In genomic region chr7:28378066-28378690, GRCm38 (mm10) we compare ENCODE assay signal across 8 mouse cellular contexts. TPM values are rescaled to one million over a fixed set of nuclear protein-coding genes. Genes with fewer than 3 reads are reported as not detected.
A peak's percentile ranks its signal among the peaks of the same experiment; 100 is the strongest.
DNase-seq lines count a peak whose midpoint lies in the region; ATAC-seq and TF ChIP-seq lines count a peak whose summit lies in the region.

No protein-coding gene starts in this region.

- peaks cover 40% of the 10 kb centered on the region for H3K79me2 ChIP-seq in macrophage (ENCODE audit: inconsistent target)

- H3K4me3 ChIP-seq in ES-Bruce4 (ENCODE audit: low read depth, low read length) (peak overlapping the region; percentile 87), macrophage (ENCODE audit: inconsistent target) (peak overlapping the region; percentile 96)
- peak overlapping the region; percentile 72 for H3K4me3 ChIP-seq in embryonic facial prominence, embryonic 10.5 days
- H3K4me3 ChIP-seq in heart, embryonic 14.5 days (ENCODE audit: control insufficient read depth in 1 of 2, insufficient read depth in 1 of 2, low read depth in 1 of 2, low read length in 2 of 2) = peak overlapping the region; percentile 79 to 83
- H3K4me3 ChIP-seq in stomach, postnatal 0 days (ENCODE audit: low read depth, low read length) = peak overlapping the region; percentile 88

- no peak for DNase-seq in embryonic facial prominence, embryonic 10.5 days (ENCODE audit: low spot score)
- peak; percentile 83 for DNase-seq in kidney, postnatal 10 days
- peak; percentile 91 for DNase-seq in stomach, postnatal 0 days (ENCODE audit: low spot score)
- DNase-seq in cerebellum, postnatal 36 days = no peak

- no peak for TF ChIP-seq EP300 in ES-Bruce4 (IDR thresholded peaks at IDR 0.05; ENCODE audit: insufficient read depth, low read depth, low read length)
- no peak for TF ChIP-seq EP300 in stomach, postnatal 0 days (optimal IDR thresholded peaks at IDR 0.05)

- no peak for TF ChIP-seq POLR2A in ES-Bruce4 (IDR thresholded peaks at IDR 0.05; ENCODE audit: insufficient read depth, low read length)

- peaks cover 4% of the 10 kb centered on the region for H3K36me3 ChIP-seq in ES-Bruce4 (ENCODE audit: control insufficient read depth, insufficient read depth, low read length, poor library complexity, severe bottlenecking)
- peaks cover 10% of the 10 kb centered on the region for H3K36me3 ChIP-seq in embryonic facial prominence, embryonic 10.5 days (replicated peaks)
- H3K36me3 ChIP-seq in heart, embryonic 14.5 days (ENCODE audit: control insufficient read depth, insufficient read depth, low read length) = peaks cover 11% of the 10 kb centered on the region; the same call in 1 of the 2 replicates
- H3K36me3 ChIP-seq in macrophage (ENCODE audit: inconsistent target) = peaks cover 10% of the 10 kb centered on the region; the same call in 1 of the 2 replicates
- H3K36me3 ChIP-seq in stomach, postnatal 0 days (ENCODE audit: control insufficient read depth, insufficient read depth, low read length) = peaks cover 7% of the 10 kb centered on the region; the same call in 1 of the 2 replicates

- no peak for TF ChIP-seq CTCF in ES-Bruce4 (IDR thresholded peaks at IDR 0.05; ENCODE audit: low read depth, low read length)
- TF ChIP-seq CTCF in stomach, postnatal 0 days (IDR thresholded peaks at IDR 0.05; ENCODE audit: low read depth) = 0 out of 2 replicates have a peak, but pooled peaks have one; percentile 0

- no peak for ATAC-seq in heart, embryonic 14.5 days (ENCODE audit: insufficient number of reproducible peaks, insufficient read depth, low FRiP score, low read depth)
- ATAC-seq in stomach, postnatal 0 days (ENCODE audit: low FRiP score, low TSS enrichment) = no peak; the same call in 1 of the 2 replicates
- no peak for ATAC-seq in monocyte, adult 5-6 weeks (replicated peaks; ENCODE audit: insufficient number of reproducible peaks, low FRiP score, low TSS enrichment, poor library complexity, severe bottlenecking)

- WGBS in embryonic facial prominence, embryonic 10.5 days = 47% methylated on average over 32 of the region's 32 CpGs
- 26% methylated on average over 32 of the region's 32 CpGs for WGBS in heart, embryonic 14.5 days
- 2% methylated on average over 32 of the region's 32 CpGs for WGBS in macrophage (ENCODE audit: missing documents)
- 7% methylated on average over 32 of the region's 32 CpGs for WGBS in stomach, postnatal 0 days

- H3K4me1 ChIP-seq in ES-Bruce4 (ENCODE audit: control insufficient read depth, insufficient read depth, low read length) = peaks cover 5% of the 10 kb centered on the region
- peaks cover 94% of the 10 kb centered on the region for H3K4me1 ChIP-seq in embryonic facial prominence, embryonic 10.5 days
- H3K4me1 ChIP-seq in heart, embryonic 14.5 days (ENCODE audit: control insufficient read depth in 2 of 2, insufficient read depth in 2 of 2, low read length in 2 of 2) = peaks cover 52 to 67% of the 10 kb centered on the region in 2 experiments
- peaks cover 11% of the 10 kb centered on the region; the same call in 1 of the 2 replicates for H3K4me1 ChIP-seq in stomach, postnatal 0 days (replicated peaks; ENCODE audit: control insufficient read depth, insufficient read depth)

- H3K9me3 ChIP-seq in ES-Bruce4 (replicated peaks; ENCODE audit: control insufficient read depth, insufficient read depth, low read length, poor library complexity, severe bottlenecking) = no peaks in the 10 kb centered on the region
- H3K9me3 ChIP-seq in embryonic facial prominence, embryonic 10.5 days = no peaks in the 10 kb centered on the region
- no peaks in the 10 kb centered on the region for H3K9me3 ChIP-seq in heart, embryonic 14.5 days (ENCODE audit: control insufficient read depth, low read length)
- H3K9me3 ChIP-seq in stomach, postnatal 0 days (ENCODE audit: control insufficient read depth, low read length) = no peaks in the 10 kb centered on the region

- H3K27me3 ChIP-seq in ES-Bruce4 (ENCODE audit: control insufficient read depth, insufficient read depth, low read length, poor library complexity, severe bottlenecking) = no peaks in the 10 kb centered on the region
- peaks cover 10% of the 10 kb centered on the region for H3K27me3 ChIP-seq in embryonic facial prominence, embryonic 10.5 days (replicated peaks; ENCODE audit: low read depth, poor library complexity, severe bottlenecking)
- no peaks in the 10 kb centered on the region for H3K27me3 ChIP-seq in heart, embryonic 14.5 days (ENCODE audit: control insufficient read depth, insufficient read depth, low read length)
- no peaks in the 10 kb centered on the region for H3K27me3 ChIP-seq in stomach, postnatal 0 days (ENCODE audit: control insufficient read depth, insufficient read depth, low read length)

- peak overlapping the region; percentile 92 for H3K4me2 ChIP-seq in heart, embryonic 14.5 days (ENCODE audit: low read length)
- peak overlapping the region; percentile 95 for H3K4me2 ChIP-seq in stomach, postnatal 0 days (replicated peaks; ENCODE audit: low read depth)

- peak overlapping the region; percentile 95 for H3K9ac ChIP-seq in ES-Bruce4 (ENCODE audit: low read depth, poor library complexity, severe bottlenecking)
- H3K9ac ChIP-seq in heart, embryonic 14.5 days (ENCODE audit: low read length) = peak overlapping the region; percentile 95
- H3K9ac ChIP-seq in stomach, postnatal 0 days (ENCODE audit: low read length) = peak overlapping the region; percentile 98

- peak overlapping the region; percentile 19; the same call in 1 of the 2 replicates for H3K27ac ChIP-seq in ES-Bruce4 (ENCODE audit: insufficient read depth, low read length)
- peak overlapping the region; percentile 92 for H3K27ac ChIP-seq in embryonic facial prominence, embryonic 10.5 days (replicated peaks)
- peak overlapping the region; percentile 96 to 100 for H3K27ac ChIP-seq in heart, embryonic 14.5 days (replicated peaks in 1 of 2; ENCODE audit: control insufficient read depth in 1 of 2, insufficient read depth in 1 of 2, low read depth in 2 of 2, low read length in 2 of 2)
- H3K27ac ChIP-seq in macrophage = peak overlapping the region; percentile 100
- peak overlapping the region; percentile 100 for H3K27ac ChIP-seq in stomach, postnatal 0 days (replicated peaks)

RNA-seq across cellular contexts. Expression of gene Zfp36, which starts 1.9 kb away (rescaled TPM):
- 25.7 and 26.0 TPM in 2 replicates for polyA plus RNA-seq in ES-Bruce4 (2011; ENCODE audit: insufficient read depth, insufficient read length, low read depth, missing spikeins)
- polyA plus RNA-seq in embryonic facial prominence, embryonic 10.5 days (2016; fragmentation: Nextera tagmentation; extraction: Ambion mirVana) = 5.6 and 5.7 TPM in 2 replicates
- polyA plus RNA-seq in heart, embryonic 14.5 days (2014; fragmentation: Nextera tagmentation; extraction: Ambion mirVana) = 10.1 and 12.2 TPM in 2 replicates
- 1,000 to 10,000 TPM in 2 of 26 experiments, 100 to 1,000 TPM in 22, 10 to 100 TPM in 2; 91.8 to 1,107 (median 329) TPM for total RNA-seq in macrophage (2018; cell fraction: chromatin; rRNA removed)
- 1,000 to 10,000 TPM in 13 of 26 experiments, 100 to 1,000 TPM in 13; 132 to 2,956 (median 939) TPM for total RNA-seq in macrophage (2018; cell fraction: cytosol; rRNA removed)
- total RNA-seq in macrophage (2018; cell fraction: nucleus; rRNA removed) = 1,000 to 10,000 TPM in 15 of 26 experiments, 100 to 1,000 TPM in 11; 163 to 2,419 (median 1,098) TPM
- polyA plus RNA-seq in macrophage (2018) = 67.8 to 98.8 TPM (median 74.9 TPM) in 3 replicates
- polyA plus RNA-seq in stomach, postnatal 0 days (2015; fragmentation: Nextera tagmentation; extraction: Ambion mirVana) = 29.1 and 29.4 TPM in 2 replicates
- 140 to 403 TPM (median 154 TPM) in 3 replicates for total RNA-seq in monocyte, adult 5-6 weeks (2017)

RNA-seq across cellular contexts. Expression of gene Plekhg2, which starts 5.8 kb away (rescaled TPM):
- polyA plus RNA-seq in ES-Bruce4 (2011; ENCODE audit: insufficient read depth, insufficient read length, low read depth, missing spikeins) = 85.5 and 90.1 TPM in 2 replicates
- polyA plus RNA-seq in embryonic facial prominence, embryonic 10.5 days (2016; fragmentation: Nextera tagmentation; extraction: Ambion mirVana) = 93.4 and 101 TPM in 2 replicates
- 32.9 and 35.6 TPM in 2 replicates for polyA plus RNA-seq in heart, embryonic 14.5 days (2014; fragmentation: Nextera tagmentation; extraction: Ambion mirVana)
- 10 to 100 TPM; 17.2 to 81.8 (median 27.5) TPM for total RNA-seq in macrophage (2018; cell fraction: chromatin; rRNA removed)
- 1 to 10 TPM; 2.9 to 8.1 (median 5.7) TPM for total RNA-seq in macrophage (2018; cell fraction: cytosol; rRNA removed)
- total RNA-seq in macrophage (2018; cell fraction: nucleus; rRNA removed) = 10 to 100 TPM in 21 of 26 experiments, 1 to 10 TPM in 5; 5.4 to 60.3 (median 19.3) TPM
- polyA plus RNA-seq in macrophage (2018) = 3.6 to 7.0 TPM (median 5.4 TPM) in 3 replicates
- 13.4 and 15.1 TPM in 2 replicates for polyA plus RNA-seq in stomach, postnatal 0 days (2015; fragmentation: Nextera tagmentation; extraction: Ambion mirVana)
- 8.4 to 13.1 TPM (median 12.7 TPM) in 3 replicates for total RNA-seq in monocyte, adult 5-6 weeks (2017)

RNA-seq across cellular contexts. Expression of gene Med29, which starts 14.3 kb away (rescaled TPM):
- 16.6 and 18.1 TPM in 2 replicates for polyA plus RNA-seq in ES-Bruce4 (2011; ENCODE audit: insufficient read depth, insufficient read length, low read depth, missing spikeins)
- polyA plus RNA-seq in embryonic facial prominence, embryonic 10.5 days (2016; fragmentation: Nextera tagmentation; extraction: Ambion mirVana) = 61.9 and 62.6 TPM in 2 replicates
- 50.9 and 57.7 TPM in 2 replicates for polyA plus RNA-seq in heart, embryonic 14.5 days (2014; fragmentation: Nextera tagmentation; extraction: Ambion mirVana)
- 10 to 100 TPM in 2 of 26 experiments, 1 to 10 TPM in 24; 2.6 to 11.9 (median 5.0) TPM for total RNA-seq in macrophage (2018; cell fraction: chromatin; rRNA removed)
- 10 to 100 TPM in 22 of 26 experiments, 1 to 10 TPM in 4; 8.8 to 16.2 (median 11.9) TPM for total RNA-seq in macrophage (2018; cell fraction: cytosol; rRNA removed)
- total RNA-seq in macrophage (2018; cell fraction: nucleus; rRNA removed) = 10 to 100 TPM in 2 of 26 experiments, 1 to 10 TPM in 24; 2.4 to 10.8 (median 5.4) TPM
- 13.6 to 20.0 TPM (median 16.3 TPM) in 3 replicates for polyA plus RNA-seq in macrophage (2018)
- polyA plus RNA-seq in stomach, postnatal 0 days (2015; fragmentation: Nextera tagmentation; extraction: Ambion mirVana) = 27.5 and 28.3 TPM in 2 replicates
- 6.9 to 12.3 TPM (median 12.0 TPM) in 3 replicates for total RNA-seq in monocyte, adult 5-6 weeks (2017)

RNA-seq across cellular contexts. Expression of gene Paf1, which starts 14.6 kb away (rescaled TPM):
- polyA plus RNA-seq in ES-Bruce4 (2011; ENCODE audit: insufficient read depth, insufficient read length, low read depth, missing spikeins) = 88.7 and 96.2 TPM in 2 replicates
- polyA plus RNA-seq in embryonic facial prominence, embryonic 10.5 days (2016; fragmentation: Nextera tagmentation; extraction: Ambion mirVana) = 88.3 and 89.0 TPM in 2 replicates
- 61.9 and 62.5 TPM in 2 replicates for polyA plus RNA-seq in heart, embryonic 14.5 days (2014; fragmentation: Nextera tagmentation; extraction: Ambion mirVana)
- 100 to 1,000 TPM; 101 to 451 (median 214) TPM for total RNA-seq in macrophage (2018; cell fraction: chromatin; rRNA removed)
- 10 to 100 TPM; 37.2 to 79.3 (median 58.5) TPM for total RNA-seq in macrophage (2018; cell fraction: cytosol; rRNA removed)
- total RNA-seq in macrophage (2018; cell fraction: nucleus; rRNA removed) = 100 to 1,000 TPM in 20 of 26 experiments, 10 to 100 TPM in 6; 77.1 to 321 (median 147) TPM
- polyA plus RNA-seq in macrophage (2018) = 72.5 to 257 TPM (median 75.2 TPM) in 3 replicates
- 35.9 and 38.6 TPM in 2 replicates for polyA plus RNA-seq in stomach, postnatal 0 days (2015; fragmentation: Nextera tagmentation; extraction: Ambion mirVana)
- 162 to 264 TPM (median 189 TPM) in 3 replicates for total RNA-seq in monocyte, adult 5-6 weeks (2017)

RNA-seq across cellular contexts. Expression of gene Rps16, which starts 27.7 kb away (rescaled TPM):
- polyA plus RNA-seq in ES-Bruce4 (2011; ENCODE audit: insufficient read depth, insufficient read length, low read depth, missing spikeins) (1,972 and 2,086 TPM in 2 replicates), macrophage (2018) (335 to 822 TPM (median 800 TPM) in 3 replicates)
- polyA plus RNA-seq in embryonic facial prominence, embryonic 10.5 days (2016; fragmentation: Nextera tagmentation; extraction: Ambion mirVana) = 1,023 and 1,043 TPM in 2 replicates
- polyA plus RNA-seq in heart, embryonic 14.5 days (2014; fragmentation: Nextera tagmentation; extraction: Ambion mirVana) = 731 and 789 TPM in 2 replicates
- total RNA-seq in macrophage (2018; cell fraction: chromatin; rRNA removed) = 100 to 1,000 TPM in 1 of 26 experiments, 10 to 100 TPM in 22, 1 to 10 TPM in 3; 7.8 to 113 (median 17.4) TPM
- total RNA-seq in macrophage (2018; cell fraction: cytosol; rRNA removed) = 1,000 to 10,000 TPM in 6 of 26 experiments, 100 to 1,000 TPM in 20; 365 to 1,079 (median 619) TPM
- total RNA-seq in macrophage (2018; cell fraction: nucleus; rRNA removed) = 100 to 1,000 TPM in 9 of 26 experiments, 10 to 100 TPM in 17; 47.6 to 158 (median 92.7) TPM
- 880 and 955 TPM in 2 replicates for polyA plus RNA-seq in stomach, postnatal 0 days (2015; fragmentation: Nextera tagmentation; extraction: Ambion mirVana)
- total RNA-seq in monocyte, adult 5-6 weeks (2017) = 691 to 731 TPM (median 723 TPM) in 3 replicates

Comparison
In these comparisons a context has a peak if more than half of its experiments do, and no peak if none do; other contexts are left out.
1. H3K27ac ChIP-seq: peak in every context shown above with its lines; median percentile 100 in macrophage; 100 in stomach, postnatal 0 days; 98 in heart, embryonic 14.5 days; 92 in embryonic facial prominence, embryonic 10.5 days; 19 in ES-Bruce4.
2. DNase-seq: peak in kidney, postnatal 10 days (single experiment) and stomach, postnatal 0 days (single experiment); none in embryonic facial prominence, embryonic 10.5 days (single experiment) and cerebellum, postnatal 36 days (0 of 2).
3. Peak in every context shown above with its lines, with median percentiles within 50 percentile points of each other: H3K4me3 ChIP-seq and H3K9ac ChIP-seq.